Mouse (Mus musculus) brain, embryonic 14.5 days (tissue): Measurements from ENCODE around the gene Wdr18.

ENCODE experiments used
- CTCF ChIP-seq: fragments of 200-500 bp; IDR thresholded peaks from 2 replicates; pipeline ENCODE4 v1.5.1; 2012; ENCODE audit warnings: inconsistent platforms, mild to moderate bottlenecking, moderate library complexity, borderline replicate concordance; ENCODE audit not compliant: insufficient read depth, insufficient read length; ENCODE audit errors: extremely low read depth
- POLR2A ChIP-seq: fragments of 200-500 bp; IDR thresholded peaks from 2 replicates; pipeline ENCODE4 v1.6.1; 2012; ENCODE audit warnings: mild to moderate bottlenecking, inconsistent platforms, borderline replicate concordance; ENCODE audit not compliant: poor library complexity, insufficient read depth, insufficient read length, severe bottlenecking; ENCODE audit errors: extremely low read depth

GRCm38 (mm10) chr10:79987771-79988505 is 28.0 kb downstream of the Wdr18 start:
- TF ChIP-seq CTCF, result no peak
- TF ChIP-seq POLR2A, result no peak
